Mouse (Mus musculus) retina, postnatal 7 days (tissue): Measurements from ENCODE around the gene Pdia3.
"Not testable (repeated sequence)": the region's sequence is repeated elsewhere in the genome, so short reads cannot be mapped to it uniquely, and the experiment has no call there.

Experiments
- DNase-seq: peaks from one replicate; pipeline ENCODE4 v3.0.0-alpha.2; 2012; ENCODE audit warnings: low read depth, low spot score

Pdia3 gene

GRCm38 (mm10) chr2:121442259-121443067 is 28.9 kb downstream of the Pdia3 start:
- DNase-seq: no peak

GRCm38 (mm10) chr2:121443068-121443349 is 29.4 kb downstream of the Pdia3 start:
- no peak for DNase-seq

GRCm38 (mm10) chr2:121444178-121444577 is 30.6 kb downstream of the Pdia3 start, which contains the start of gene Ell3:
Gene Ell3, minus strand, starts transcription at chr2:121444278.
- no peak for DNase-seq

GRCm38 (mm10) chr2:121445117-121445516 is 31.5 kb downstream of the Pdia3 start:
- no peak for DNase-seq

GRCm38 (mm10) chr2:121446506-121446905 is 32.9 kb downstream of the Pdia3 start:
- no peak for DNase-seq

GRCm38 (mm10) chr2:121447006-121447405 is 33.4 kb downstream of the Pdia3 start:
- no peak for DNase-seq

- no peak for DNase-seq
These were observed 34.6 kb downstream of the Pdia3 start for GRCm38 (mm10) chr2:121448136-121448535.

- peak; percentile 96 for DNase-seq
These were observed 35.4 kb downstream of the Pdia3 start, which contains the start of gene Serf2 for GRCm38 (mm10) chr2:121448739-121449535. Gene Serf2, plus strand, starts transcription at chr2:121449195.

- DNase-seq: no peak
These were observed 36.0 kb downstream of the Pdia3 start for GRCm38 (mm10) chr2:121449545-121450011.

GRCm38 (mm10) chr2:121450093-121450492 is 36.5 kb downstream of the Pdia3 start:
- no peak for DNase-seq

- no peak for DNase-seq
These were observed 38.8 kb downstream of the Pdia3 start for GRCm38 (mm10) chr2:121452361-121452760.

GRCm38 (mm10) chr2:121452990-121453389 is 39.4 kb downstream of the Pdia3 start, which contains the start of gene Hypk:
Gene Hypk, plus strand, starts transcription at chr2:121453290.
- DNase-seq: no peak

- no peak for DNase-seq
These were observed 40.3 kb downstream of the Pdia3 start for GRCm38 (mm10) chr2:121453917-121454316.

GRCm38 (mm10) chr2:121455534-121455933 is 42.0 kb downstream of the Pdia3 start:
- DNase-seq: no peak

- peak; percentile 79 for DNase-seq
These were observed 43.4 kb downstream of the Pdia3 start, which contains the start of gene Serinc4 for GRCm38 (mm10) chr2:121456692-121457642. Gene Serinc4, minus strand, starts transcription at chr2:121456781.

GRCm38 (mm10) chr2:121460071-121460470 is 46.5 kb downstream of the Pdia3 start:
- DNase-seq: no peak

- not testable (repeated sequence) for DNase-seq
These were observed 55.4 kb downstream of the Pdia3 start for GRCm38 (mm10) chr2:121468982-121469381.

- DNase-seq: not testable (repeated sequence)
These were observed 59.2 kb downstream of the Pdia3 start for GRCm38 (mm10) chr2:121472783-121473182.

GRCm38 (mm10) chr2:121473301-121474179 is 60.0 kb downstream of the Pdia3 start, which contains the start of gene Mfap1b:
Gene Mfap1b, minus strand, starts transcription at chr2:121474067.
- peak; percentile 80 for DNase-seq

GRCm38 (mm10) chr2:121474180-121474535 is 60.6 kb downstream of the Pdia3 start:
- no peak for DNase-seq
